Mouse (Mus musculus) brain, embryonic 14.5 days (tissue): ENCODE data around the gene Slc12a4.

ENCODE experiments used
- CTCF ChIP-seq: fragments of 200-500 bp; IDR thresholded peaks from 2 replicates; pipeline ENCODE4 v1.5.1; 2012; ENCODE audit warnings: inconsistent platforms, mild to moderate bottlenecking, moderate library complexity, borderline replicate concordance; ENCODE audit not compliant: insufficient read depth, insufficient read length; ENCODE audit errors: extremely low read depth
- POLR2A ChIP-seq: fragments of 200-500 bp; IDR thresholded peaks from 2 replicates; pipeline ENCODE4 v1.6.1; 2012; ENCODE audit warnings: mild to moderate bottlenecking, inconsistent platforms, borderline replicate concordance; ENCODE audit not compliant: poor library complexity, insufficient read depth, insufficient read length, severe bottlenecking; ENCODE audit errors: extremely low read depth

GRCm38 (mm10) chr8:105938306-105938669 is 27.6 kb downstream of the Slc12a4 start, which contains the start of gene Psmb10:
- TF ChIP-seq CTCF (no peak), POLR2A (no peak)
